Mouse (Mus musculus) G1E (cell line): ENCODE measurements at regions not wholly inside any gene's neighbourhood (a gene's known extent, or its start where the extent isn't known, plus 50 kb on each side); places are given as distances from the start of the nearest gene placed in this dataset.

Experiments
- ATAC-seq: 2 replicates; pipeline ENCODE4 v1.8.0; 2016; ENCODE audit warnings: mild to moderate bottlenecking; ENCODE audit not compliant: insufficient number of reproducible peaks, poor library complexity, low FRiP score, severe bottlenecking; ENCODE audit errors: extremely low read depth
- DNase-seq: peaks from one replicate; pipeline ENCODE4 v3.0.0; 2012; ENCODE audit warnings: low spot score
- H3K27me3 ChIP-seq: 2 replicates; pipeline ENCODE4 v1.6.1; 2012; ENCODE audit warnings: mild to moderate bottlenecking, low read length, inconsistent platforms; ENCODE audit not compliant: insufficient read depth
- H3K36me3 ChIP-seq: replicated peaks from 2 replicates; pipeline ENCODE3; 2012; ENCODE audit warnings: mild to moderate bottlenecking, inconsistent platforms
- H3K4me1 ChIP-seq: 2 replicates; pipeline ENCODE4 v1.6.1; 2012; ENCODE audit warnings: low read depth, low read length, inconsistent platforms, mixed read lengths; ENCODE audit not compliant: insufficient read depth
- H3K4me3 ChIP-seq: 2 replicates; pipeline ENCODE4 v1.5.1; 2012; ENCODE audit warnings: low read depth, mild to moderate bottlenecking, inconsistent platforms, low read length, moderate library complexity, mixed read lengths
- H3K9me3 ChIP-seq: replicated peaks from 2 replicates; pipeline ENCODE4 v1.6.1; 2012; ENCODE audit warnings: inconsistent platforms
- CTCF ChIP-seq: IDR thresholded peaks from 2 replicates; pipeline ENCODE4 v1.5.1; 2012; ENCODE audit warnings: low read depth, low read length, inconsistent platforms, mixed read lengths
- GATA1 ChIP-seq: IDR thresholded peaks from 2 replicates; pipeline ENCODE4 v1.6.1; 2012; ENCODE audit warnings: borderline replicate concordance, low read length, inconsistent platforms, mixed read lengths
- GATA2 ChIP-seq: IDR thresholded peaks from 2 replicates; pipeline ENCODE4 v1.6.1; 2012; ENCODE audit warnings: low read depth, low read length, inconsistent platforms, borderline replicate concordance
- POLR2AphosphoS5 ChIP-seq: IDR thresholded peaks from 2 replicates; pipeline ENCODE4 v1.6.1; 2012; ENCODE audit warnings: low read depth, low read length, inconsistent platforms; ENCODE audit not compliant: insufficient replicate concordance
- TAL1 ChIP-seq: conservative IDR thresholded peaks from 2 replicates; pipeline ENCODE4 v1.6.1; 2012; ENCODE audit warnings: low read depth, low read length, inconsistent platforms, mixed read lengths

GRCm38 (mm10) chr6:147954967-147955830 lies 91.9 kb upstream of the Far2 start:
- Histone ChIP-seq H3K27me3 (no peaks in the 10 kb centered on the region), H3K36me3 (no peaks in the 10 kb centered on the region), H3K4me1 (no peaks in the 10 kb centered on the region), H3K4me3 (no peak overlapping the region), H3K9me3 (no peaks in the 10 kb centered on the region)
- TF ChIP-seq CTCF = no peak
- TF ChIP-seq GATA2 = no peak
- no peak for TF ChIP-seq TAL1
- TF ChIP-seq GATA1 = no peak
- TF ChIP-seq POLR2AphosphoS5 = no peak
- no peak for DNase-seq
- no peak for ATAC-seq

GRCm38 (mm10) chr6:147964739-147965138 lies 82.3 kb upstream of the Far2 start:
- Histone ChIP-seq H3K9me3 (no peaks in the 10 kb centered on the region), H3K4me1 (no peaks in the 10 kb centered on the region), H3K4me3 (no peak overlapping the region), H3K27me3 (no peaks in the 10 kb centered on the region), H3K36me3 (no peaks in the 10 kb centered on the region)
- ATAC-seq (no peak), DNase-seq (no peak)
- TF ChIP-seq POLR2AphosphoS5 (no peak), GATA1 (no peak), GATA2 (no peak), TAL1 (no peak), CTCF (no peak)

GRCm38 (mm10) chr6:147970162-147970608 lies 76.9 kb upstream of the Far2 start:
- H3K9me3 ChIP-seq = no peaks in the 10 kb centered on the region
- DNase-seq = no peak
- TF ChIP-seq POLR2AphosphoS5 (no peak), CTCF (no peak), GATA1 (no peak), GATA2 (no peak), TAL1 (no peak)
- no peak for ATAC-seq
- no peaks in the 10 kb centered on the region for H3K36me3 ChIP-seq
- no peak overlapping the region for H3K4me3 ChIP-seq
- H3K27me3 ChIP-seq = no peaks in the 10 kb centered on the region
- H3K4me1 ChIP-seq = no peaks in the 10 kb centered on the region

- H3K36me3 ChIP-seq = no peaks in the 10 kb centered on the region
- ATAC-seq = no peak
- TF ChIP-seq GATA2 (no peak), TAL1 (no peak), CTCF (no peak), GATA1 (no peak), POLR2AphosphoS5 (no peak)
These were observed 74.5 kb upstream of the Far2 start for GRCm38 (mm10) chr6:147972552-147972951.

GRCm38 (mm10) chr6:147973059-147973458 lies 74.0 kb upstream of the Far2 start:
- H3K4me3 ChIP-seq = no peak overlapping the region
- TF ChIP-seq GATA1 = no peak
- TF ChIP-seq TAL1 = no peak
- no peak for ATAC-seq
- DNase-seq = no peak
- no peaks in the 10 kb centered on the region for H3K4me1 ChIP-seq
- no peaks in the 10 kb centered on the region for H3K27me3 ChIP-seq
- H3K36me3 ChIP-seq = no peaks in the 10 kb centered on the region
- no peaks in the 10 kb centered on the region for H3K9me3 ChIP-seq

More at GRCm38 (mm10) chr6:147972552-147972951, 74.5 kb upstream of the Far2 start:
- Histone ChIP-seq H3K27me3 (no peaks in the 10 kb centered on the region), H3K9me3 (no peaks in the 10 kb centered on the region), H3K4me3 (no peak overlapping the region), H3K4me1 (no peaks in the 10 kb centered on the region)
- DNase-seq = no peak

GRCm38 (mm10) chr6:147975917-147976316 lies 71.1 kb upstream of the Far2 start:
- Histone ChIP-seq H3K4me1 (no peaks in the 10 kb centered on the region), H3K36me3 (no peaks in the 10 kb centered on the region), H3K4me3 (no peak overlapping the region), H3K9me3 (no peaks in the 10 kb centered on the region), H3K27me3 (no peaks in the 10 kb centered on the region)
- no peak for ATAC-seq
- DNase-seq = no peak
- no peak for TF ChIP-seq GATA1
- no peak for TF ChIP-seq GATA2
- TF ChIP-seq TAL1 = no peak
- TF ChIP-seq CTCF = no peak
- TF ChIP-seq POLR2AphosphoS5 = no peak
